Mouse (Mus musculus): ENCODE results near the gene Topbp1. TPM values are rescaled to one million over a fixed set of nuclear protein-coding genes. Genes with fewer than 3 reads are reported as not detected.

Gene Topbp1
- total RNA-seq, 1 experiment from 2014 or later: 86.4 TPM

- ATAC-seq (ENCODE audit: extremely low read depth, insufficient number of reproducible peaks, low FRiP score, poor library complexity, severe bottlenecking): no peak
Observed at GRCm38 (mm10) chr9:103380566-103380965, 75.6 kb downstream of the Topbp1 start.

GRCm38 (mm10) chr9:103382989-103383388 lies 78.0 kb downstream of the Topbp1 start:
- no peak for ATAC-seq (ENCODE audit: extremely low read depth, insufficient number of reproducible peaks, low FRiP score, poor library complexity, severe bottlenecking)

GRCm38 (mm10) chr9:103383576-103383975 lies 78.6 kb downstream of the Topbp1 start:
- no peak for ATAC-seq (ENCODE audit: extremely low read depth, insufficient number of reproducible peaks, low FRiP score, poor library complexity, severe bottlenecking)

DNA sequence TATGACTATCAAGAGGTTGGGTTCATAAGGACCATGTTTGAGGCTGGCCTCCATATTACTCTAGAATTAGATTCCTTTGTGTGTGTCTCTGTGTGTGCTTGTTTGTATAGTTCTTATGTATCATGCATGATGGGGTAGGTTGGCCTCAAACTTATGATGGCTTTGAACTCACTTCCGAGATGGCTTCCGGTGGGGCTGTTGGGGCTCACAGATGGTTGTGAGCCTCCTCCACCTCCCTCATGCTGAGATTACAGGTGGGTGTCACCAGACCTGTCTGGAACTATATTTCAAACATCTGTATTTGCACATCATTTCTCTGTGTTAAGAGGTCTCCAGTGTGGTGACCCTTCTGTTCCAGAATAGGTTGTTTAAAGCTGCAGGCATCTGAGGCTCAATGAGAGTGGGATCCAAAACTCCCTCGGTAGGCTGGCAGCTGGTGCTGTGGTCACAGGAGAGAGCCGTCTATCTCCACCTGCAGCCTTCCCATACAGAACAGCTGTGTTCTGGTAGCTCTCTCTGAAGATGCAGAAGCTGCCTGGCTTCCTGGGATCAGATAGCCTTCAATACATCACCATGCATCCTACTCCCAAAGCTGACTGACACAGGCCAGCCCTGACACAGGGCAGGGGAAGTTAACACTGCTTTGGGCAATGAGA lies 79.3 kb downstream of the Topbp1 start:
- no peak for ATAC-seq (ENCODE audit: extremely low read depth, insufficient number of reproducible peaks, low FRiP score, poor library complexity, severe bottlenecking)

- ATAC-seq (ENCODE audit: extremely low read depth, insufficient number of reproducible peaks, low FRiP score, poor library complexity, severe bottlenecking): no peak
Observed at GRCm38 (mm10) chr9:103385600-103385999, 80.6 kb downstream of the Topbp1 start.

- ATAC-seq (ENCODE audit: extremely low read depth, insufficient number of reproducible peaks, low FRiP score, poor library complexity, severe bottlenecking): no peak
Observed at GRCm38 (mm10) chr9:103386573-103386972, 81.6 kb downstream of the Topbp1 start.

DNA sequence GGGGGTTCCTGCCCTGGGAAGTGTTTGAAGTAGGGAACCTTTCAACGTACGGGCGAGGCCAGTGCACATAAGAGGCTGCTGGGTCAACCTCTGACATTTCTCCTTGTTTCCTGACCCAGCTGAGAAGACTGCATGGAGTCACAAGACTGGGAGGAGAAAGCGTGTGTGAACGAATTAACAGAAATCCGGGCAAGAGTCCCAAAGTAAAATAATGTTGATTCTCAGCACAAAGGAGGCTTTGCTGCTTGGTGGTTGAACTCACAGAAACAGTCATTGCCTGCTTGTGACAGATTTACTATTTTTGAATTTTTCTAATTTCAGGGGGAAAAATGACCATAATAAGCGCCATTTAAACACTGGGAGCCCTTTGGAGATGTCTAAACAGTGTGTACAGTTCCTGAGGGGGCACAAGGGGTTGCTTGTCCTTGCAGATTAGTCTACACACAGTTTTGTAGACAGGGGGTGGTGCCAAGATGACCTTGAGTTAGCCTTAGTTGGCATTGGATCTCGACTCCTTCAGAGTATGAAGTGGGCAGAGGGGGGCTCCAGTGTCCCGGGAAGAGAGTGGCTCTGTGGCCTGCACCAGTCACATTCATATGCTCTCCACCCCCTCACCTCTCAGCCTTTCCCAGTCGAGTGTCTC lies 82.1 kb downstream of the Topbp1 start:
- no peak for ATAC-seq (ENCODE audit: extremely low read depth, insufficient number of reproducible peaks, low FRiP score, poor library complexity, severe bottlenecking)

- ATAC-seq (ENCODE audit: extremely low read depth, insufficient number of reproducible peaks, low FRiP score, poor library complexity, severe bottlenecking): no peak
Observed at GRCm38 (mm10) chr9:103389261-103389660, 84.2 kb downstream of the Topbp1 start.

GRCm38 (mm10) chr9:103391796-103392372 lies 86.9 kb downstream of the Topbp1 start:
- ATAC-seq (ENCODE audit: extremely low read depth, insufficient number of reproducible peaks, low FRiP score, poor library complexity, severe bottlenecking): no peak

DNA sequence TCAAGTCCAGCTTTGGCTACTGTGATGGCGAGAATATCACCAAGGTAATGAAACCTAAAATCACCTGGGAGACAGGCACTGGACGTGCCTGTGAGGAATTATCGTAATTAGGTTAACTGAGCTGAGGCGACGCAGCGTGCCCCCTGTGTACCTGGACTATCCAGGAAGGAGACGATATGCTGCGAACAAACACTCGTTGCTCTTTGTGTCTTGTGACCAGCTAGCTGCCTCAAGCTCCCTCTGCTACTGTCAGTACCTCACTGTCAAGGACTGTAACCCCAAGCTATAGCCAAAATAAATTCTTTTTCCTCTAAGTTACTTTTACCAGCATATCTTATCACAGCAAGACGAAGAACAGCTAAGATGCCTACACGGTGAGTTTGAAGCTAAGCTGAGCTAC lies 88.2 kb downstream of the Topbp1 start:
- no peak for ATAC-seq (ENCODE audit: extremely low read depth, insufficient number of reproducible peaks, low FRiP score, poor library complexity, severe bottlenecking)

DNA sequence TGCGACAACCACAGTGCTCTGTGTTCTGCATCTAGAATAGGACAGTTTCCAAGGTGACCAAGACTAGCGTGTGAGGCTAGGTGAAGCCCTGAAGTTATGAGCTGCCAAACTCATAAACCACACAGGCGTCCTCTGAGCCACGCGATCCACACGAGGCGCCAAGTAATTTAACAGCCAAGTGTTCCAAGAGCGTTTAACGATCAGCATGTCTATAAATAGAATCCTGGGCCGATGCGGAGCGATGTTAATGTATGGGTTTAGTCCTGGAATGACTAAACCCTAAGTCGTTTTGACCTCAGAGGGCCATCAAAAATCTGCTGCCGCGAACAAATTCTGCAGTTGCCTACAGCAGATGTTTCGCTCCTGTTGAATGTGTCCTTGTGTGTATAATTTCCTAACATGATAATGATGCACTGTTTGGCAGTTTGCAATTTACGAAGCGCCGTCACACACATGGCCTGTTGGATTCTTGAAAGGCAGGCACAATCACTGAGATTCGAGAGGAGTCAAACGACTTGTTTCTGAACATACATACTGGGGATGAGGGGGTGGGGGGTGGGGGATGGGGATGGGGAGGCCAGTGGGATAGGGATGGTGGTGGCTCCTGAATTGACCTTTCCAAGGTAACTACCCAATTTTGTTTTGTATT lies 93.6 kb downstream of the Topbp1 start:
- ATAC-seq (ENCODE audit: extremely low read depth, insufficient number of reproducible peaks, low FRiP score, poor library complexity, severe bottlenecking): no peak

Other genes with a start within 250 kb of the Topbp1 start
- 2.2 and 2.9 TPM in 2 replicates for gene Rab6b, start 193.4 kb upstream of the Topbp1 start, total RNA-seq (2017)
- 13.6 and 14.2 TPM in 2 replicates for gene Srprb, start 103.1 kb upstream of the Topbp1 start, total RNA-seq (2017)
- not detected in 2 replicates for gene Gm20425, start 74.9 kb upstream of the Topbp1 start, total RNA-seq (2017)
- gene Trf, start 74.8 kb upstream of the Topbp1 start, total RNA-seq (2017): 152 and 164 TPM in 2 replicates
- 2.1 TPM in 1 of 2 replicates, not detected in the other for gene 1300017J02Rik, start 133 bp upstream of the Topbp1 start, total RNA-seq (2017)
- 107 TPM in 2 replicates for gene Cdv3, start 60.6 kb downstream of the Topbp1 start, total RNA-seq (2017)
- gene Bfsp2, start 175.2 kb downstream of the Topbp1 start, total RNA-seq (2017): 19.3 and 24.9 TPM in 2 replicates

Data from neutrophil, adult 5-6 weeks (primary cell).